Mouse (Mus musculus): Measurements from ENCODE around the gene Rad51b. TPM values are rescaled to one million over a fixed set of nuclear protein-coding genes. Genes with fewer than 3 reads are reported as not detected.
A peak's percentile ranks its signal among the peaks of the same experiment; 100 is the strongest.

Rad51b gene
- polyA plus RNA-seq, 1 experiment from 2014 or later = 0.87 TPM

- Histone ChIP-seq H3K36me3 (ENCODE audit: control insufficient read depth, insufficient read depth, low read length) (no peaks in the 10 kb centered on the region), H3K4me3 (ENCODE audit: low read depth, low read length) (no peak overlapping the region), H3K27me3 (ENCODE audit: control insufficient read depth, insufficient read depth, low read length) (no peaks in the 10 kb centered on the region), H3K27ac (ENCODE audit: low read depth, low read length) (no peak overlapping the region), H3K4me1 (ENCODE audit: control insufficient read depth, insufficient read depth, low read length) (peaks cover 16% of the 10 kb centered on the region), H3K4me2 (ENCODE audit: low read depth, low read length) (no peak overlapping the region), H3K9me3 (ENCODE audit: control insufficient read depth, low read length) (no peaks in the 10 kb centered on the region), H3K9ac (replicated peaks; ENCODE audit: low read depth, low read length) (no peak overlapping the region)
- ATAC-seq (ENCODE audit: low read depth) = no peak
- WGBS = 93% methylated on average over 8 of the region's 8 CpGs
These were observed 538.4 kb downstream of the Rad51b start for GRCm38 (mm10) chr12:79835521-79835920.

- peak; percentile 44; the same call in 1 of the 2 replicates for ATAC-seq (ENCODE audit: low read depth)
- 45% methylated on average over 6 of the region's 6 CpGs for WGBS
- H3K9ac ChIP-seq (replicated peaks; ENCODE audit: low read depth, low read length) = no peak overlapping the region
These were observed 541.3 kb downstream of the Rad51b start for GRCm38 (mm10) chr12:79838181-79838961.

GRCm38 (mm10) chr12:79839096-79839941 is 542.2 kb downstream of the Rad51b start:
- H3K27me3 ChIP-seq (ENCODE audit: control insufficient read depth, insufficient read depth, low read length) = no peaks in the 10 kb centered on the region
- no peaks in the 10 kb centered on the region for H3K9me3 ChIP-seq (ENCODE audit: control insufficient read depth, low read length)
- peak overlapping the region; percentile 48; the same call in 1 of the 2 replicates for H3K27ac ChIP-seq (ENCODE audit: low read depth, low read length)
- H3K4me1 ChIP-seq (ENCODE audit: control insufficient read depth, insufficient read depth, low read length) = peaks cover 16% of the 10 kb centered on the region
- H3K4me3 ChIP-seq (ENCODE audit: low read depth, low read length) = no peak overlapping the region
- H3K9ac ChIP-seq (replicated peaks; ENCODE audit: low read depth, low read length) = no peak overlapping the region
- ATAC-seq (ENCODE audit: low read depth) = no peak
- 37% methylated on average over 12 of the region's 12 CpGs for WGBS
- H3K36me3 ChIP-seq (ENCODE audit: control insufficient read depth, insufficient read depth, low read length) = no peaks in the 10 kb centered on the region
- no peak overlapping the region for H3K4me2 ChIP-seq (ENCODE audit: low read depth, low read length)

More at GRCm38 (mm10) chr12:79838181-79838961, 541.3 kb downstream of the Rad51b start:
- H3K4me3 ChIP-seq (ENCODE audit: low read depth, low read length) = no peak overlapping the region
- H3K4me1 ChIP-seq (ENCODE audit: control insufficient read depth, insufficient read depth, low read length) = peaks cover 16% of the 10 kb centered on the region
- H3K27me3 ChIP-seq (ENCODE audit: control insufficient read depth, insufficient read depth, low read length) = no peaks in the 10 kb centered on the region
- H3K36me3 ChIP-seq (ENCODE audit: control insufficient read depth, insufficient read depth, low read length) = no peaks in the 10 kb centered on the region
- no peak overlapping the region for H3K4me2 ChIP-seq (ENCODE audit: low read depth, low read length)
- H3K9me3 ChIP-seq (ENCODE audit: control insufficient read depth, low read length) = no peaks in the 10 kb centered on the region
- H3K27ac ChIP-seq (ENCODE audit: low read depth, low read length) = peak overlapping the region; percentile 48; the same call in 1 of the 2 replicates

GRCm38 (mm10) chr12:79840465-79840864 is 543.4 kb downstream of the Rad51b start:
- Histone ChIP-seq H3K4me1 (ENCODE audit: control insufficient read depth, insufficient read depth, low read length) (peaks cover 16% of the 10 kb centered on the region), H3K27me3 (ENCODE audit: control insufficient read depth, insufficient read depth, low read length) (no peaks in the 10 kb centered on the region), H3K9me3 (ENCODE audit: control insufficient read depth, low read length) (no peaks in the 10 kb centered on the region), H3K9ac (replicated peaks; ENCODE audit: low read depth, low read length) (no peak overlapping the region), H3K36me3 (ENCODE audit: control insufficient read depth, insufficient read depth, low read length) (no peaks in the 10 kb centered on the region), H3K27ac (ENCODE audit: low read depth, low read length) (no peak overlapping the region), H3K4me2 (ENCODE audit: low read depth, low read length) (no peak overlapping the region), H3K4me3 (ENCODE audit: low read depth, low read length) (no peak overlapping the region)
- WGBS = 59% methylated on average over 5 of the region's 5 CpGs
- no peak for ATAC-seq (ENCODE audit: low read depth)

- no peak overlapping the region for H3K27ac ChIP-seq (ENCODE audit: low read depth, low read length)
- H3K9me3 ChIP-seq (ENCODE audit: control insufficient read depth, low read length) = no peaks in the 10 kb centered on the region
- H3K4me3 ChIP-seq (ENCODE audit: low read depth, low read length) = no peak overlapping the region
- no peak for ATAC-seq (ENCODE audit: low read depth)
- 93% methylated on average over 3 of the region's 3 CpGs for WGBS
- no peaks in the 10 kb centered on the region for H3K27me3 ChIP-seq (ENCODE audit: control insufficient read depth, insufficient read depth, low read length)
- no peak overlapping the region for H3K4me2 ChIP-seq (ENCODE audit: low read depth, low read length)
- no peaks in the 10 kb centered on the region for H3K36me3 ChIP-seq (ENCODE audit: control insufficient read depth, insufficient read depth, low read length)
- no peak overlapping the region for H3K9ac ChIP-seq (replicated peaks; ENCODE audit: low read depth, low read length)
- peaks cover 16% of the 10 kb centered on the region for H3K4me1 ChIP-seq (ENCODE audit: control insufficient read depth, insufficient read depth, low read length)
These were observed 544.2 kb downstream of the Rad51b start for GRCm38 (mm10) chr12:79841248-79841647.

- Histone ChIP-seq H3K36me3 (ENCODE audit: control insufficient read depth, insufficient read depth, low read length) (no peaks in the 10 kb centered on the region), H3K9ac (replicated peaks; ENCODE audit: low read depth, low read length) (0 out of 2 replicates have a peak overlapping the region, but pooled peaks have one; percentile 21), H3K4me2 (ENCODE audit: low read depth, low read length) (no peak overlapping the region), H3K4me1 (ENCODE audit: control insufficient read depth, insufficient read depth, low read length) (peaks cover 19% of the 10 kb centered on the region), H3K27me3 (ENCODE audit: control insufficient read depth, insufficient read depth, low read length) (no peaks in the 10 kb centered on the region), H3K27ac (ENCODE audit: low read depth, low read length) (0 out of 2 replicates have a peak overlapping the region, but pooled peaks have one; percentile 44), H3K9me3 (ENCODE audit: control insufficient read depth, low read length) (no peaks in the 10 kb centered on the region), H3K4me3 (ENCODE audit: low read depth, low read length) (no peak overlapping the region)
- ATAC-seq (ENCODE audit: low read depth) = no peak
- WGBS = 45% methylated on average over 7 of the region's 7 CpGs
These were observed 545.2 kb downstream of the Rad51b start for GRCm38 (mm10) chr12:79842319-79842718.

- Histone ChIP-seq H3K27ac (ENCODE audit: low read depth, low read length) (no peak overlapping the region), H3K27me3 (ENCODE audit: control insufficient read depth, insufficient read depth, low read length) (no peaks in the 10 kb centered on the region), H3K36me3 (ENCODE audit: control insufficient read depth, insufficient read depth, low read length) (no peaks in the 10 kb centered on the region), H3K4me2 (ENCODE audit: low read depth, low read length) (no peak overlapping the region), H3K4me1 (ENCODE audit: control insufficient read depth, insufficient read depth, low read length) (peaks cover 17% of the 10 kb centered on the region), H3K9me3 (ENCODE audit: control insufficient read depth, low read length) (no peaks in the 10 kb centered on the region), H3K4me3 (ENCODE audit: low read depth, low read length) (no peak overlapping the region), H3K9ac (replicated peaks; ENCODE audit: low read depth, low read length) (no peak overlapping the region)
- 65% methylated on average over 11 of the region's 11 CpGs for WGBS
- ATAC-seq (ENCODE audit: low read depth) = no peak
These were observed 545.9 kb downstream of the Rad51b start for GRCm38 (mm10) chr12:79843002-79843401.

GRCm38 (mm10) chr12:79843496-79843895 is 546.4 kb downstream of the Rad51b start:
- WGBS = 55% methylated on average over 6 of the region's 6 CpGs
- Histone ChIP-seq H3K9ac (replicated peaks; ENCODE audit: low read depth, low read length) (no peak overlapping the region), H3K4me1 (ENCODE audit: control insufficient read depth, insufficient read depth, low read length) (peaks cover 12% of the 10 kb centered on the region), H3K36me3 (ENCODE audit: control insufficient read depth, insufficient read depth, low read length) (no peaks in the 10 kb centered on the region), H3K27me3 (ENCODE audit: control insufficient read depth, insufficient read depth, low read length) (no peaks in the 10 kb centered on the region), H3K27ac (ENCODE audit: low read depth, low read length) (no peak overlapping the region; the same call in 1 of the 2 replicates), H3K9me3 (ENCODE audit: control insufficient read depth, low read length) (no peaks in the 10 kb centered on the region), H3K4me2 (ENCODE audit: low read depth, low read length) (no peak overlapping the region), H3K4me3 (ENCODE audit: low read depth, low read length) (no peak overlapping the region)
- ATAC-seq (ENCODE audit: low read depth) = no peak

Data from neural tube, embryonic 14.5 days (tissue).